Mouse (Mus musculus) erythroid progenitor cell, adult 5-6 weeks (primary cell): ENCODE data around the gene Tent5c. TPM values are rescaled to one million over a fixed set of nuclear protein-coding genes. Genes with fewer than 3 reads are reported as not detected.
"Not testable (repeated sequence)": the region's sequence is repeated elsewhere in the genome, so short reads cannot be mapped to it uniquely, and the experiment has no call there.

Experiments used
- ATAC-seq: replicated peaks from 2 replicates; pipeline ENCODE4 v1.8.0; 2016; ENCODE audit warnings: moderate number of reproducible peaks, mild to moderate bottlenecking, moderate TSS enrichment, inconsistent platforms; ENCODE audit not compliant: poor library complexity, low FRiP score, severe bottlenecking
- total RNA-seq, 2 experiments: library from RNA; stranded (forward) in 1 of 2; stranded (reverse) in 1 of 2; fragments of 150-400 nt in 1 of 2; fragments of 186-747, 209-891 nt in 1 of 2; gene quantifications; 2 replicates each; pipeline versions ENCODE4 v1.2.3 to v1.2.4; 2015 to 2017; ENCODE audit warnings: low replicate concordance in 2 of 2

The Tent5c gene
- total RNA-seq, 2 experiments from 2014 or later: 155 to 207 TPM

GRCm38 (mm10) chr3:100443798-100444500, 45.2 kb downstream of the Tent5c start:
- no peak for ATAC-seq

GRCm38 (mm10) chr3:100442499-100442898, 46.6 kb downstream of the Tent5c start:
- no peak for ATAC-seq

GRCm38 (mm10) chr3:100440754-100441153, 48.4 kb downstream of the Tent5c start:
- no peak for ATAC-seq

- ATAC-seq: no peak
Observed at GRCm38 (mm10) chr3:100440009-100440408, 49.1 kb downstream of the Tent5c start.

- ATAC-seq: peak; percentile 21
Observed at GRCm38 (mm10) chr3:100439088-100439487, 50.0 kb downstream of the Tent5c start.

- ATAC-seq: peak; percentile 87
Observed at GRCm38 (mm10) chr3:100438461-100439002, 50.6 kb downstream of the Tent5c start.

- ATAC-seq: no peak
Observed at GRCm38 (mm10) chr3:100436756-100437155, 52.4 kb downstream of the Tent5c start.

- no peak for ATAC-seq
Observed at GRCm38 (mm10) chr3:100431705-100432104, 57.4 kb downstream of the Tent5c start.

GRCm38 (mm10) chr3:100430731-100431130, 58.4 kb downstream of the Tent5c start:
- ATAC-seq: no peak

- no peak for ATAC-seq
Observed at GRCm38 (mm10) chr3:100430101-100430500, 59.0 kb downstream of the Tent5c start.

GRCm38 (mm10) chr3:100429667-100430066, 59.5 kb downstream of the Tent5c start:
- peak; percentile 75 for ATAC-seq

GRCm38 (mm10) chr3:100427548-100427947, 61.6 kb downstream of the Tent5c start:
- peak; percentile 33; the same call in 1 of the 2 replicates for ATAC-seq

- ATAC-seq: peak; percentile 85
Observed at GRCm38 (mm10) chr3:100422392-100423167, 66.5 kb downstream of the Tent5c start.

GRCm38 (mm10) chr3:100421354-100421753, 67.8 kb downstream of the Tent5c start:
- ATAC-seq: no peak

- no peak for ATAC-seq
Observed at GRCm38 (mm10) chr3:100420691-100421056, 68.5 kb downstream of the Tent5c start.

- ATAC-seq: no peak
Observed at GRCm38 (mm10) chr3:100419962-100420690, 69.0 kb downstream of the Tent5c start.

GRCm38 (mm10) chr3:100418387-100418786, 70.7 kb downstream of the Tent5c start:
- ATAC-seq: no peak

GRCm38 (mm10) chr3:100417772-100418311, 71.3 kb downstream of the Tent5c start:
- no peak for ATAC-seq

- no peak for ATAC-seq
Observed at GRCm38 (mm10) chr3:100415671-100416070, 73.5 kb downstream of the Tent5c start.

GRCm38 (mm10) chr3:100413586-100413985, 75.5 kb downstream of the Tent5c start:
- not testable (repeated sequence) for ATAC-seq
